Mouse (Mus musculus): ENCODE data around the gene Fyn. TPM values are rescaled to one million over a fixed set of nuclear protein-coding genes. Genes with fewer than 3 reads are reported as not detected.
A peak's percentile ranks its signal among the peaks of the same experiment; 100 is the strongest.

Gene Fyn
- polyA plus RNA-seq, 1 experiment, result 35.5 TPM

GRCm38 (mm10) chr10:39450356-39450755, 81.7 kb downstream of the Fyn start:
- Histone ChIP-seq H3K27ac (ENCODE audit: insufficient read depth, low read depth, low read length) (peak overlapping the region; percentile 95), H3K4me3 (ENCODE audit: insufficient read depth, low read length) (peak overlapping the region; percentile 62)

DNA sequence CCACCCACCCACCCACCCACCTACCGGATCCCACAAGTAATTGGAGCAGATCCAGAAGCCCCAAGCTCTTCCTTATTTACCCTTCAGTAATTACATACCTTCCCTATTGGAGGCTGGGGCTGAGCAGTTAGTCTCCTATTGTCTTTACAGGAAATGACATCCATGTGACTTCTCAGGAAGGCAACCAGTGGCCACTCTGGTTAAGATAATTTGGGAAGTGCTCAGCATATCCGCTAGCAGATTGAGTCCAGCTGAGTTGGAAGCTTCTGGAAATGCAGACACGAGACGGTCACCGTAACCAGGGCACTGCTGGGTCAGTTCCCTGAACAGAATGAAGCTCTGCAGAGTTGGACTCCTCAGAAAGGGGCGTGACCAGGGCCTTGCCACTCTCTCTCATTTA, 82.4 kb downstream of the Fyn start:
- H3K27ac ChIP-seq (ENCODE audit: insufficient read depth, low read depth, low read length), result peak overlapping the region; percentile 76
- peaks cover 49% of the 10 kb centered on the region for H3K4me1 ChIP-seq (ENCODE audit: control insufficient read depth, insufficient read depth, low read length)
- peak overlapping the region; percentile 37 for H3K4me3 ChIP-seq (ENCODE audit: insufficient read depth, low read length)
- TF ChIP-seq POLR2A (IDR thresholded peaks at IDR 0.05; ENCODE audit: borderline replicate concordance, low read depth, low read length) (no peak), CTCF (IDR thresholded peaks at IDR 0.05; ENCODE audit: low read depth, low read length) (no peak)

More at GRCm38 (mm10) chr10:39450356-39450755, 81.7 kb downstream of the Fyn start:
- no peak for TF ChIP-seq CTCF (IDR thresholded peaks at IDR 0.05; ENCODE audit: low read depth, low read length)
- no peak for TF ChIP-seq POLR2A (IDR thresholded peaks at IDR 0.05; ENCODE audit: borderline replicate concordance, low read depth, low read length)
- H3K4me1 ChIP-seq (ENCODE audit: control insufficient read depth, insufficient read depth, low read length), result peaks cover 42% of the 10 kb centered on the region

- TF ChIP-seq POLR2A (IDR thresholded peaks at IDR 0.05; ENCODE audit: borderline replicate concordance, low read depth, low read length) (no peak), CTCF (IDR thresholded peaks at IDR 0.05; ENCODE audit: low read depth, low read length) (no peak)
- peak overlapping the region; percentile 76 for H3K27ac ChIP-seq (ENCODE audit: insufficient read depth, low read depth, low read length)
Measured at GRCm38 (mm10) chr10:39451918-39452624, 83.4 kb downstream of the Fyn start.

DNA sequence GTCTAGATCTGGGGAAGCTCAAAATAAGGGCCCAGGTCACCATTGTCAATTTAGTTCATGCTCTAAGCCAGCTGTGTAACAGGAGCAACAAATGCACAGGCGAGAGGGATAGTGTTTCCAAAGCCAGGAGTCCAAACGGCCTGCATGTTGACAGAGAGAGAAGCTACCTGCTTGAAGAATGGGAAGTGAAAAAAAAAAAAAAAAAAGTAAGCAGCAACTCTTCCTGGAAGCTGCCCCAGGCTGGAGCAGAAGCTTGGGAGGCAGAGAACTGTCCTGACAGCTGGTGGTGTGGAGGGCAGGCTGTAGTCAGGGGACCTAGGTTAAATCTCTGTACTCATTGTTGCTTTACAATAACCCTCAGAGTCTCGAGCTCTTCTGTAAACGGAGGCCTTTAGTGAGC, 86.7 kb downstream of the Fyn start:
- no peak for TF ChIP-seq POLR2A (IDR thresholded peaks at IDR 0.05; ENCODE audit: borderline replicate concordance, low read depth, low read length)
- TF ChIP-seq CTCF (IDR thresholded peaks at IDR 0.05; ENCODE audit: low read depth, low read length), result no peak
- no peak overlapping the region for H3K4me3 ChIP-seq (ENCODE audit: insufficient read depth, low read length)
- H3K4me1 ChIP-seq (ENCODE audit: control insufficient read depth, insufficient read depth, low read length), result peaks cover 64% of the 10 kb centered on the region
- peak overlapping the region; percentile 85 for H3K27ac ChIP-seq (ENCODE audit: insufficient read depth, low read depth, low read length)

More at GRCm38 (mm10) chr10:39451918-39452624, 83.4 kb downstream of the Fyn start:
- H3K4me3 ChIP-seq (ENCODE audit: insufficient read depth, low read length), result peak overlapping the region; percentile 37
- H3K4me1 ChIP-seq (ENCODE audit: control insufficient read depth, insufficient read depth, low read length), result peaks cover 57% of the 10 kb centered on the region

DNA sequence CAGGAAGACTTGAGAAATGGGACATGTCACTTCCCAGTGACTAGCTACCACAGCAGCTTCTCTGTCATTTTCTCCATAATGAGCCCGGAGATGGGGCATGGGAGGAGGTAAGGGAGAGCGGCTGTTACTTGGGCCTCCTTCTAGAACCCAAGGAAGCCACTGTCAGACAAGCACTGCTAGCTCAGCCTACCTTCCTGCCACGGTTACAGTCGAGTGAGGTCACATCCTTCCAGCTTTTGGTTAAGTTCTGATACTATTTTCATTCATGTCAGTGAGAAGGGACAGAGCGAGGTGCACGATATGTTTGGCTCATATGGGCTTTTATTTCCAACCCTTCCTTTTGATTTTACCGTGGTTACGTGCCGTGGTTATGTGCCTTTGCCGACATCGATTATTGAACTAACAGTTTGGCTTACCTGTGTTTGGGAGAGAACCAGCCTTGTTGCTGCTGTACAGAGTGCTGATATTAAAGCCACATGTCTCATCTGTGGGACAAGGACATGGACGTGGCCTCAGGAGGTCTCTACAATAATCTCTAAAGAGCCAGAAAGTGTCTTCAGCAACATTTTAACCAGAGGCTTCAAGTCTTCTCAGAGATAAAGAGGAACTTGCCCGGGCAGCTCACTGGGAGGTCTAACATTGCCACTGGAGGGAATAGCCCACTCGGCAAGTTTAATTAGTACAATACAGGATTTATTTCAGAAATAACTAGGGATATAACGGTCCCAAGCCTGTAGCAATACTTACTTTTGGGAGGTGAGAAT, 87.4 kb downstream of the Fyn start:
- peaks cover 60% of the 10 kb centered on the region for H3K4me1 ChIP-seq (ENCODE audit: control insufficient read depth, insufficient read depth, low read length)
- H3K27ac ChIP-seq (ENCODE audit: insufficient read depth, low read depth, low read length), result peak overlapping the region; percentile 85
- TF ChIP-seq CTCF (IDR thresholded peaks at IDR 0.05; ENCODE audit: low read depth, low read length) (no peak), POLR2A (IDR thresholded peaks at IDR 0.05; ENCODE audit: borderline replicate concordance, low read depth, low read length) (no peak)
- H3K4me3 ChIP-seq (ENCODE audit: insufficient read depth, low read length), result no peak overlapping the region

GRCm38 (mm10) chr10:39456776-39457175, 88.1 kb downstream of the Fyn start:
- no peak overlapping the region for H3K4me3 ChIP-seq (ENCODE audit: insufficient read depth, low read length)
- H3K4me1 ChIP-seq (ENCODE audit: control insufficient read depth, insufficient read depth, low read length), result peaks cover 55% of the 10 kb centered on the region
- H3K27ac ChIP-seq (ENCODE audit: insufficient read depth, low read depth, low read length), result peak overlapping the region; percentile 85
- TF ChIP-seq POLR2A (IDR thresholded peaks at IDR 0.05; ENCODE audit: borderline replicate concordance, low read depth, low read length) (no peak), CTCF (IDR thresholded peaks at IDR 0.05; ENCODE audit: low read depth, low read length) (no peak)

- H3K27ac ChIP-seq (ENCODE audit: insufficient read depth, low read depth, low read length), result no peak overlapping the region
- peaks cover 50% of the 10 kb centered on the region for H3K4me1 ChIP-seq (ENCODE audit: control insufficient read depth, insufficient read depth, low read length)
- TF ChIP-seq POLR2A (IDR thresholded peaks at IDR 0.05; ENCODE audit: borderline replicate concordance, low read depth, low read length) (no peak), CTCF (IDR thresholded peaks at IDR 0.05; ENCODE audit: low read depth, low read length) (no peak)
- H3K4me3 ChIP-seq (ENCODE audit: insufficient read depth, low read length), result no peak overlapping the region
Measured at GRCm38 (mm10) chr10:39457281-39457680, 88.6 kb downstream of the Fyn start.

DNA sequence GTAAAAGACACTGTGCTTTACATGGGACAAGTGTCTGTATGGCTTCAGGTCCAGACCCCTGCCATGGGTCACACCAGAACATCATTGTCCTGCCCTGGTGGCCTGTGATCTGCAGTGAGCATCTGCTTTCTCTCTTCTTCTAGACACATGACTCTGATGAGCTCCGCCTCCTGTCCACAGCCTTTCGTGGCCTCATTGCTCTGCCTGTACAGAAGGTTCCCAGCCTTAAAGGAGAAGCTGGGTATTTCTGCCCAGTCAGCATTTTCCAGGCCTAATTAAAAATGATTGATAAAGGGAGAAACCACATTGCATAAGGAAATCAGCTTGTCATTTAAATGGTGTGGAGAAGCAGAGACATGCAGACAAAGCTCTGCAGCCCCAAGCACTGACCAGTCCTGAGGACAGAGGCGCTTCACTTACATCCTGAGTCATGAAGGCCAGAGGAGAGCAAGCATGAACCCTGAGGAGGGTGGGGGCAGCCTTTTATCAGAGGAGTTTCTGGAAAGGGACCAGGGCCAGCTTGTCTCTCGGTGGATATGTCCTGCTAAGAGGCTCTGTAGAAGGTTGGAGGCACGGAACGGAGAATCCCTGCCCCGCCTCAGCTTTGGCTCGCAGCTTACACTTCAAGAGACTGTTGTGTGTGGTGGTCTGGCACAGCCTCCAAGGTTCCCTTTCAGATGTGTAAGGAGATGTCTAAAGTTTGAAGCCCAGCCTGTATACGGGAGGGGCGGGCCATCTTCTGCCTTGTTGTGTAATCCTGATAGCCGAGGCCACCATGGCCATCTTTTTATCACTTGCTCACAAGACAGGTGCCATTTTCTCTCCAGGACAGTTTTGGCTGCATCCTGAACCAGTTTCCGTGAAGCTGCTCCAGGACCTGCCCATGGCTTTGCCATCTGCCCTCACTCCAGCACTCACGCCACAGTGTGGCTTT, 90.4 kb downstream of the Fyn start:
- H3K27ac ChIP-seq (ENCODE audit: insufficient read depth, low read depth, low read length), result peak overlapping the region; percentile 52
- TF ChIP-seq CTCF (IDR thresholded peaks at IDR 0.05; ENCODE audit: low read depth, low read length) (no peak), POLR2A (IDR thresholded peaks at IDR 0.05; ENCODE audit: borderline replicate concordance, low read depth, low read length) (no peak)

GRCm38 (mm10) chr10:39460621-39461020, 92.0 kb downstream of the Fyn start:
- no peak for TF ChIP-seq POLR2A (IDR thresholded peaks at IDR 0.05; ENCODE audit: borderline replicate concordance, low read depth, low read length)
- no peak for TF ChIP-seq CTCF (IDR thresholded peaks at IDR 0.05; ENCODE audit: low read depth, low read length)
- H3K4me1 ChIP-seq (ENCODE audit: control insufficient read depth, insufficient read depth, low read length), result peaks cover 36% of the 10 kb centered on the region
- no peak overlapping the region for H3K27ac ChIP-seq (ENCODE audit: insufficient read depth, low read depth, low read length)
- H3K4me3 ChIP-seq (ENCODE audit: insufficient read depth, low read length), result no peak overlapping the region

More for the DNA sequence above, 90.4 kb downstream of the Fyn start:
- H3K4me1 ChIP-seq (ENCODE audit: control insufficient read depth, insufficient read depth, low read length), result peaks cover 41% of the 10 kb centered on the region
- H3K4me3 ChIP-seq (ENCODE audit: insufficient read depth, low read length), result no peak overlapping the region

Data from bone marrow macrophage, adult 2 months (primary cell).